Mouse (Mus musculus): ENCODE results near the gene Bglap3.
"Not testable (repeated sequence)": the region's sequence is repeated elsewhere in the genome, so short reads cannot be mapped to it uniquely, and the experiment has no call there.

- not testable (repeated sequence) for TF ChIP-seq CTCF (IDR thresholded peaks at IDR 0.05; ENCODE audit: insufficient read depth, low read length); POLR2A (IDR thresholded peaks at IDR 0.05; ENCODE audit: borderline replicate concordance, extremely low read depth, low read depth, low read length)
Measured at GRCm38 (mm10) chr3:88368511-88368910, 4.0 kb downstream of the Bglap3 start.
